Mouse (Mus musculus) c-Kit-negative CD71-positive TER-119-positive erythroid progenitor cells, embryonic 14.5 days (primary cell): ENCODE results near the gene Klhl12.
A peak's percentile ranks its signal among the peaks of the same experiment; 100 is the strongest.
"Not testable (repeated sequence)": the region's sequence is repeated elsewhere in the genome, so short reads cannot be mapped to it uniquely, and the experiment has no call there.

Experiments
- DNase-seq: peaks from one replicate; pipeline ENCODE4 v3.0.0-alpha.2; 2013; ENCODE audit warnings: low read depth, low spot score

Klhl12 gene

GRCm38 (mm10) chr1:134513876-134514590 lies 58.7 kb downstream of the Klhl12 start:
- no peak for DNase-seq

- no peak for DNase-seq
Observed at GRCm38 (mm10) chr1:134515891-134516290, 60.6 kb downstream of the Klhl12 start.

- DNase-seq: no peak
Observed at GRCm38 (mm10) chr1:134516491-134517198, 61.3 kb downstream of the Klhl12 start.

DNA sequence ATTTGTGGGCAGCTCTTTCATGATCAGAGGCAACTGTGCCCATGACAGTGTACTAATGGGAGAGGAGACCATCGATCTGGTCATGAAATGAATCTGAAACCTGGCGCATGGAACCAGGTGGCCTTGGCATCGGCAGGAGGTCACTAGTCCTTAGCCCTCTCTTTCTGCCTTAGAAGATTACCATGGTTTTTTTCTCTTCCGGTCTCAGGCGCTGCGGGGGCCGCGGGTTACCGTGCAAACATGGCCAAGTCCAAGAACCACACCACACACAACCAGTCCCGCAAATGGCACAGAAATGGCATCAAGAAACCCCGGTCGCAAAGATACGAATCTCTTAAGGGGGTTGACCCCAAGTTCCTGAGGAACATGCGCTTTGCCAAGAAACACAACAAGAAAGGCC lies 62.5 kb downstream of the Klhl12 start:
- not testable (repeated sequence) for DNase-seq

GRCm38 (mm10) chr1:134518677-134519076 lies 63.3 kb downstream of the Klhl12 start:
- peak; percentile 68 for DNase-seq

GRCm38 (mm10) chr1:134519201-134519600 lies 63.9 kb downstream of the Klhl12 start:
- DNase-seq: not testable (repeated sequence)

DNA sequence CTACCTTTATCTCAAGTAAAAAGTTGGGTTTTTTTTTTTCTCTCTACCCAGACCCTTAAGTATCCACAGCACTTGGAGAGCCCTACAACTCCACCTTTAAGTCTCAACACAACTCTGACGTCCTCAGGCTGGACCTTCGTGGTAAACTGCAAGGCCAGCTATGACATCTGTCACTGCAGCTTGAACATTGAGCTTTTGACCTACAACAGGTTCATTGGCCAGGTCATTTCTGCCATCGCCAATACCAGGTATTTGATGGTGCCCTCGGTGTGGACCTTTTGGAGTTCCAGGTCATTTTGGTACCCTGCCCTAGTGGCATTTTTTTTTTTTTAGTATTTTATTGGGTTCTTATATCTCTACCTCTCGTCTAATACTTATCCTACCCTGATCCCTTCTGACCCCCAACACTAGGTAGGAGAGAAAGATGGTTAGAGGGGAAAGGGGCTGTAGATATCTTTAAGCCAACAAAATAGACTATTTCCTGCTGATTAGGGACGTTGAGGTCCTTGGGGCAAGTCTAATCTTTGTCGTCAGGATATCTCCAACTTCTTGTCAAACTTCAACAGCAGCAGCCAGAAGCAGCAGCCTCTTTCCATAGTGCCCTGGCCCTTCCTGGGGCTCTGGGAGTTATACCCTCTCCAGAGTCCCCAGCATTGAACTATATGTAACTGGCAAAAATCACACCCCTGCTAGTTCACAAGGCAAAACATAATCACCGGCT lies 64.8 kb downstream of the Klhl12 start:
- DNase-seq: no peak

GRCm38 (mm10) chr1:134521163-134521562 lies 65.8 kb downstream of the Klhl12 start:
- DNase-seq: no peak

DNA sequence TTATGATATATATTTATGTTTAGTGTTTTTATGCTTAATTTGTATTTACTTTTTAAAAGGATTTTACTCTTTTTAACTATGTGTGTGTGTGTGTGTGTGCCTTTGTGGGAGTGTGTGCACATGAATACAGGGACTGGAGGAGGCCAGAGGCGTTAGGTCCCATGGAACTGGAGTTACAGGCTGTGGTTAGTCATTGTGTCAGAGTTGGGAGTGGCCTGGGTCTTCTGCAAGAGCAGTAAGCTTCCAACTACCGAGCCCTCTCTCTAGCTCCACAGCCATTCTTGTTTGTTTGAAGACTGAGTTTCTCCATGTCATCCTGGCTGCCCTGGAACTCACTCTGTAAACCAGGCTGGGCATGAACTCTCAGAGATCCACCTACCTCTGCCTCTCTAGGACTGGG lies 67.0 kb downstream of the Klhl12 start:
- no peak for DNase-seq

DNA sequence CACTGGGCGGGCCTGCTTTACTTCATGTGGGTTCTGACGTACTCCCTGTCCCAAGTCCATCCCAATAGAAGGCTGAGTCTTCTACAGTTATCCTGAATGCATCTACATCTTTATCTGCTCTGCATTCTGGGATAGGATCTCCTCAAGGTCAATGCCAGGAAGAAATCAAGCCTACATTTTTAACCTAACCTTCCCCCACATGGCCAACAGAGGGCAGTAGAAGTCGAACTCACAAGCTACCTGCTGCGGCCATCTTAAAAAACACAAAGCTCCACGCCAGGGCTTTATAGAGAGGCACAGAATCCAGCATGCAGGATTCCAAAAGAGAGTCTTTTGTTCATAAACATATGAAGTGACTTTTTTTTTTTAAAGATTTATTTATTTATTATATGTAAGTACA lies 69.1 kb downstream of the Klhl12 start:
- DNase-seq: peak; percentile 26

- no peak for DNase-seq
Observed at GRCm38 (mm10) chr1:134525015-134525414, 69.7 kb downstream of the Klhl12 start.

DNA sequence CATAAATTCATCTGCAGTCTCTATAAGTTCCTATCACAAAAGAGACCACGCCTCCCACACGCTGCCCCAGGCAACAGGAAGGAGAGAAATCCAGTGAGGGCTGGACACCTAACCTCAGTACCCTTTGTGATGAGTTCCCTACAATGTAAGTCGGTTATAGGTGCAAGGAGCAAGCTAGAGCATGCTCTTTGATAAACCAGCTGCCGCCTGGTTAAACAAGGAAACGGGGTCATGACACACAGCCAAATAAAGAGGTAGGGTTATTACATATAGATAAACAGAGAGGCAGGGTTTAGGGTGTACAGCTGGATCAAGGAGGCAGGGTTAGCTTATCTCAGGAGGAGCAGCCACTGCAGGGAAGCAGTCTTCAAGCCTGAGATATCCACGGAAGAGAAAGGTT lies 71.4 kb downstream of the Klhl12 start:
- peak; percentile 62 for DNase-seq

DNA sequence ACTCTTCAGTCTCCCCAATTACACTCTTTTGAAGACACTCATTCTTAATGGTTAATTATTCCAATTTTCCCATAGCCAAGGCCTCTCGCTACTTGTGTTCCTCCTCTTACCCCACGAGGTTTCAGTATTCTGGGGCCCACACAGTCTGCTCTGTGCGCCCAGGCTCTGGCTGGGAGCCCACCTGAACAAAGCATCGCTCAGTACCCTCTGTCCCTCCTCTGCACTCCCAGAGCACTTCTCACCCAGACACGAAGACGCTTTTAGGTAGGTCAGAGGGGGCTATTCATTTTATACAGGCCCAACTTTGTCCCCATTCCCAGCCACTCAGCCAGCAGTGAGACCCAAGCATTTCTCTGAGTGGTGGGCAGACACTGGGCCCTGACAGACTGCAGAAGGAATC lies 75.3 kb downstream of the Klhl12 start:
- no peak for DNase-seq

DNA sequence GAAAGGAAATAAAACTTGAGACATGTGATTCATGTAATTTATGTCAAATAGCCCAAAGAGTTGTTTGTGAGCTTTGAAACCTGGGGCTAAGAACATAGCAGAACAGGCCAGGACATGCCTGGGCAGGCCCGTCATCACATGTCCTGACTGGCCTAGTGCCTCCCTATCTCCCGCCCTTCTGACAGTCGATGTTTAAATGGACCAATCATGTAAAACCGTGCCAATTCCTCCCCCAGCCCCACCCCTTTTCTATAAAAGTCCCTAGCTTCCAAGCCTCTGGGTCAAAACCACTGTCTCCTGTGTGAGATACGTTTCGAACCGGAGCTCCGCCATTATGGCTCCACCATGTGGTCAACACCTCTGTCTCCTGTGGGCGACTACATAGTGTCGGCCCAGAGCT lies 78.4 kb downstream of the Klhl12 start:
- not testable (repeated sequence) for DNase-seq

- no peak for DNase-seq
Observed at GRCm38 (mm10) chr1:134535054-134535453, 79.7 kb downstream of the Klhl12 start.

DNA sequence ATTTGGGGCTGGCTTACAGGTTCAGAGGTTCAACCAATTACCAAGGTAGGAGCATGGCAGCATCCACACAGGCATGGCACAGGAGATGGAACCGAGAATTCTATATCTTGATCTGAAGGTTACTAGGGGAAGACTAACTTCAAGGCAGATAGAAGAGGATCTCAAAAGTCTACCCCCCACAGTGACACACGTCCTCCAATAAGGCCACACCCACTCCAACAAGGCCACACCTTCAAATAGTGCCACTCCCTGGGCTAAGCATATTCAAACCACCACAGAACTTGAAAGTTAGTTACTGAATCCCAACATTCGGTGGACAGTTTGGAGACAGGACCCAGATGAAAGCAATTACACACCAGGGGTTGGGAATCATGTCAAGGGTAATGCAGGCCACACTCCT lies 80.2 kb downstream of the Klhl12 start:
- DNase-seq: no peak

DNA sequence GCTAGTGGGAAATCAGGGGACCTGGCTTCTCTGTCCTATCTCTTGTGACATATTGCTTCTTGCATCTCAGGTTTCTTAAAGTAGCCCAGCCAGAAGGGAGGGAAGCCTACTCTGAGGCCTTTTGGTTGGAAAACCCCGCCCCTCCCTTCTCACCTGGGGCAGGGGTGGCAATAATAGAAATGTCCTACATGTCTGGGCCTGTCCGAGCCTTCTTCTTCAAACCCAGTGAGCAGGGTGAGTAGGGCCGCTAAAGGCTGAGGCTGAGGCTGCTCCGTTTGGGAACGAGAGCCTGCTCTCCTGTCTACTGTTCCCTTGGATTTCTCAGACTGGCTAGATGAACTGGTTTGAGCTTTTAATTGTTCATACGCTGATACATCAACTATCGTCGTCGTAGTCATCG lies 85.3 kb downstream of the Klhl12 start:
- DNase-seq: no peak
